Mouse (Mus musculus) embryonic facial prominence, embryonic 13.5 days (tissue): Measurements from ENCODE around the gene Lrp6. TPM values are rescaled to one million over a fixed set of nuclear protein-coding genes. Genes with fewer than 3 reads are reported as not detected.
A peak's percentile ranks its signal among the peaks of the same experiment; 100 is the strongest.

ENCODE experiments used
- ATAC-seq: fragments of 200-750 bp; cut with Nextera tagmentation; 2 replicates; pipeline ENCODE4 v1.8.0; 2017; ENCODE audit warnings: low read depth; ENCODE audit not compliant: insufficient number of reproducible peaks, insufficient read depth, low FRiP score, low TSS enrichment
- H3K27ac ChIP-seq: fragments of 300-500 bp; sonication (generic); 2 replicates; pipeline ENCODE4 v1.5.1; 2015; ENCODE audit warnings: moderate library complexity, mild to moderate bottlenecking, inconsistent platforms
- H3K27me3 ChIP-seq: fragments of 300-500 bp; sonication (generic); 2 replicates; pipeline ENCODE4 v1.6.1; 2015; ENCODE audit warnings: mild to moderate bottlenecking, inconsistent platforms
- H3K36me3 ChIP-seq: fragments of 300-500 bp; sonication (generic); 2 replicates; pipeline ENCODE4 v1.6.1; 2015; ENCODE audit warnings: mild to moderate bottlenecking, inconsistent platforms
- H3K4me1 ChIP-seq: fragments of 300-500 bp; sonication (generic); 2 replicates; pipeline ENCODE4 v1.6.1; 2015; ENCODE audit warnings: inconsistent platforms
- H3K4me2 ChIP-seq: fragments of 300-500 bp; sonication (generic); 2 replicates; pipeline ENCODE4 v1.6.1; 2015; ENCODE audit warnings: moderate library complexity, mild to moderate bottlenecking, inconsistent platforms
- H3K4me3 ChIP-seq: fragments of 300-500 bp; sonication (generic); 2 replicates; pipeline ENCODE4 v1.5.1; 2015; ENCODE audit warnings: mild to moderate bottlenecking, inconsistent platforms
- H3K9ac ChIP-seq: fragments of 300-500 bp; sonication (generic); 2 replicates; pipeline ENCODE4 v1.6.1; 2015; ENCODE audit warnings: mild to moderate bottlenecking, inconsistent platforms
- H3K9me3 ChIP-seq: fragments of 300-500 bp; sonication (generic); 2 replicates; pipeline ENCODE4 v1.6.1; 2016; ENCODE audit warnings: inconsistent platforms
- WGBS: fragments of 180-500 bp; shearing (Covaris S2); methylation state at CpG from one replicate; pipeline ENCODE4 v1.1.7; 2015; ENCODE audit warnings: mixed read lengths; 5-methylcytosine and 5-hydroxymethylcytosine counted together
- polyA plus RNA-seq: library from polyadenylated mRNA; unstranded; fragments of >200 nt; fragmentation: Nextera tagmentation; extraction: Ambion mirVana; gene quantifications from 2 replicates; pipeline ENCODE4 v1.2.1, GENCODE M21; 2015

Lrp6 gene
- polyA plus RNA-seq, 1 experiment from 2014 or later: 34.2 TPM

- no peak for ATAC-seq
- peak overlapping the region; percentile 94 for H3K4me3 ChIP-seq
- H3K36me3 ChIP-seq: no peaks in the 10 kb centered on the region
- H3K9me3 ChIP-seq: no peaks in the 10 kb centered on the region
- H3K27ac ChIP-seq: peak overlapping the region; percentile 99
- peaks cover 17% of the 10 kb centered on the region for H3K4me1 ChIP-seq
- no peaks in the 10 kb centered on the region for H3K27me3 ChIP-seq
- peak overlapping the region; percentile 99 for H3K9ac ChIP-seq
- peak overlapping the region; percentile 81 for H3K4me2 ChIP-seq
- WGBS: under 1% methylated on average over 44 of the region's 64 CpGs
Observed at GRCm38 (mm10) chr6:134566248-134566817, 432 bp downstream of the Lrp6 start.

GRCm38 (mm10) chr6:134565606-134566247 is 1.0 kb downstream of the Lrp6 start:
- 3% methylated on average over 19 of the region's 19 CpGs for WGBS
- ATAC-seq: no peak
- Histone ChIP-seq H3K4me3 (peak overlapping the region; percentile 94), H3K4me1 (peaks cover 17% of the 10 kb centered on the region), H3K27ac (peak overlapping the region; percentile 99), H3K27me3 (no peaks in the 10 kb centered on the region), H3K9ac (peak overlapping the region; percentile 99), H3K9me3 (no peaks in the 10 kb centered on the region), H3K4me2 (peak overlapping the region; percentile 81), H3K36me3 (no peaks in the 10 kb centered on the region)

GRCm38 (mm10) chr6:134564539-134564938 is 2.2 kb downstream of the Lrp6 start:
- Histone ChIP-seq H3K4me1 (peaks cover 20% of the 10 kb centered on the region), H3K27ac (no peak overlapping the region), H3K9me3 (no peaks in the 10 kb centered on the region), H3K27me3 (no peaks in the 10 kb centered on the region), H3K4me2 (peak overlapping the region; percentile 81), H3K36me3 (no peaks in the 10 kb centered on the region), H3K4me3 (peak overlapping the region; percentile 94), H3K9ac (no peak overlapping the region)
- no peak for ATAC-seq
- WGBS: 71% methylated on average over 2 of the region's 2 CpGs

- no peak for ATAC-seq
- Histone ChIP-seq H3K4me2 (no peak overlapping the region), H3K27me3 (no peaks in the 10 kb centered on the region), H3K4me3 (no peak overlapping the region), H3K4me1 (peaks cover 29% of the 10 kb centered on the region), H3K9ac (no peak overlapping the region), H3K36me3 (no peaks in the 10 kb centered on the region), H3K9me3 (no peaks in the 10 kb centered on the region), H3K27ac (no peak overlapping the region)
- WGBS: 75% methylated on average over 3 of the region's 3 CpGs
Observed at GRCm38 (mm10) chr6:134559635-134560034, 7.1 kb downstream of the Lrp6 start.

GRCm38 (mm10) chr6:134558546-134559129 is 8.1 kb downstream of the Lrp6 start:
- Histone ChIP-seq H3K4me3 (no peak overlapping the region), H3K36me3 (no peaks in the 10 kb centered on the region), H3K27me3 (no peaks in the 10 kb centered on the region), H3K4me2 (no peak overlapping the region), H3K9me3 (no peaks in the 10 kb centered on the region), H3K9ac (no peak overlapping the region), H3K27ac (no peak overlapping the region), H3K4me1 (peaks cover 26% of the 10 kb centered on the region)
- ATAC-seq: no peak
- 73% methylated on average over 8 of the region's 8 CpGs for WGBS

- no peaks in the 10 kb centered on the region for H3K27me3 ChIP-seq
- H3K36me3 ChIP-seq: no peaks in the 10 kb centered on the region
- ATAC-seq: no peak
- H3K9me3 ChIP-seq: no peaks in the 10 kb centered on the region
- peaks cover 25% of the 10 kb centered on the region for H3K4me1 ChIP-seq
- WGBS: 88% methylated on average over 1 of the region's 1 CpGs
- no peak overlapping the region for H3K9ac ChIP-seq
- H3K4me2 ChIP-seq: no peak overlapping the region
- H3K4me3 ChIP-seq: no peak overlapping the region
- 0 out of 2 replicates have a peak overlapping the region, but pooled peaks have one; percentile 11 for H3K27ac ChIP-seq
Observed at GRCm38 (mm10) chr6:134557043-134557442, 9.7 kb downstream of the Lrp6 start.

GRCm38 (mm10) chr6:134556185-134556950 is 10.4 kb downstream of the Lrp6 start:
- Histone ChIP-seq H3K4me1 (peaks cover 21% of the 10 kb centered on the region), H3K36me3 (no peaks in the 10 kb centered on the region), H3K4me2 (no peak overlapping the region), H3K9ac (no peak overlapping the region), H3K9me3 (no peaks in the 10 kb centered on the region), H3K27ac (no peak overlapping the region), H3K4me3 (no peak overlapping the region), H3K27me3 (no peaks in the 10 kb centered on the region)
- ATAC-seq: no peak
- WGBS: 78% methylated on average over 7 of the region's 7 CpGs

- Histone ChIP-seq H3K36me3 (no peaks in the 10 kb centered on the region), H3K4me1 (peaks cover 18% of the 10 kb centered on the region), H3K27me3 (no peaks in the 10 kb centered on the region), H3K27ac (no peak overlapping the region), H3K4me2 (no peak overlapping the region), H3K9ac (no peak overlapping the region), H3K4me3 (no peak overlapping the region), H3K9me3 (no peaks in the 10 kb centered on the region)
- no peak for ATAC-seq
- 85% methylated on average over 3 of the region's 3 CpGs for WGBS
Observed at GRCm38 (mm10) chr6:134555178-134555577, 11.6 kb downstream of the Lrp6 start.

- H3K4me3 ChIP-seq: no peak overlapping the region
- H3K4me2 ChIP-seq: no peak overlapping the region
- no peak for ATAC-seq
- no peaks in the 10 kb centered on the region for H3K36me3 ChIP-seq
- H3K4me1 ChIP-seq: peaks cover 18% of the 10 kb centered on the region
- H3K9ac ChIP-seq: no peak overlapping the region
- WGBS: 79% methylated on average over 4 of the region's 4 CpGs
- H3K27me3 ChIP-seq: no peaks in the 10 kb centered on the region
- no peaks in the 10 kb centered on the region for H3K9me3 ChIP-seq
- H3K27ac ChIP-seq: no peak overlapping the region
Observed at GRCm38 (mm10) chr6:134554230-134554629, 12.5 kb downstream of the Lrp6 start.

GRCm38 (mm10) chr6:134551007-134551406 is 15.8 kb downstream of the Lrp6 start:
- Histone ChIP-seq H3K36me3 (0 out of 2 replicates have a peak, but pooled peaks cover 4% of the 10 kb centered on the region), H3K27ac (no peak overlapping the region), H3K4me3 (no peak overlapping the region), H3K4me1 (peaks cover 10% of the 10 kb centered on the region), H3K27me3 (no peaks in the 10 kb centered on the region), H3K9me3 (no peaks in the 10 kb centered on the region), H3K9ac (no peak overlapping the region), H3K4me2 (no peak overlapping the region)
- WGBS: 81% methylated on average over 1 of the region's 1 CpGs
- no peak for ATAC-seq

GRCm38 (mm10) chr6:134550396-134550795 is 16.4 kb downstream of the Lrp6 start:
- Histone ChIP-seq H3K4me3 (no peak overlapping the region), H3K9ac (no peak overlapping the region), H3K36me3 (0 out of 2 replicates have a peak, but pooled peaks cover 4% of the 10 kb centered on the region), H3K4me1 (peaks cover 7% of the 10 kb centered on the region), H3K9me3 (no peaks in the 10 kb centered on the region), H3K4me2 (no peak overlapping the region), H3K27ac (no peak overlapping the region), H3K27me3 (no peaks in the 10 kb centered on the region)
- 45% methylated on average over 1 of the region's 1 CpGs for WGBS
- ATAC-seq: no peak
